Mouse (Mus musculus) midbrain, postnatal 0 days (tissue): ENCODE data around the gene Adamts17. TPM values are rescaled to one million over a fixed set of nuclear protein-coding genes. Genes with fewer than 3 reads are reported as not detected.

Experiments
- ATAC-seq: fragments of 200-750 bp; cut with Nextera tagmentation; 2 replicates; pipeline ENCODE4 v1.8.0; 2017; ENCODE audit warnings: moderate number of reproducible peaks, mild to moderate bottlenecking, moderate TSS enrichment, moderate library complexity; ENCODE audit not compliant: low FRiP score
- DNase-seq: peaks from one replicate; pipeline ENCODE4 v3.0.0-alpha.2; 2015; ENCODE audit warnings: low spot score
- H3K27ac ChIP-seq: fragments of 300-500 bp; sonication (generic); 2 replicates; pipeline ENCODE4 v1.5.1; 2014; ENCODE audit warnings: low read depth, mild to moderate bottlenecking, low read length, mixed read lengths
- H3K27me3 ChIP-seq: fragments of 300-500 bp; sonication (generic); 2 replicates; pipeline ENCODE4 v1.6.1; 2014; ENCODE audit warnings: low read length, control low read depth, mixed read lengths; ENCODE audit not compliant: insufficient read depth
- H3K36me3 ChIP-seq: fragments of 300-500 bp; sonication (generic); 2 replicates; pipeline ENCODE4 v1.6.1; 2014; ENCODE audit warnings: low read length, control low read depth, mixed read lengths; ENCODE audit not compliant: insufficient read depth
- H3K4me1 ChIP-seq: fragments of 300-500 bp; sonication (generic); 2 replicates; pipeline ENCODE4 v1.6.1; 2014; ENCODE audit warnings: mild to moderate bottlenecking, control low read depth, antibody characterized with exemption, low read length, mixed read lengths; ENCODE audit not compliant: insufficient read depth
- H3K4me2 ChIP-seq: fragments of 300-500 bp; sonication (generic); 2 replicates; pipeline ENCODE4 v1.6.1; 2014; ENCODE audit warnings: low read depth, mild to moderate bottlenecking, low read length, mixed read lengths; ENCODE audit not compliant: poor library complexity, severe bottlenecking
- H3K4me3 ChIP-seq: fragments of 300-500 bp; sonication (generic); 2 replicates; pipeline ENCODE4 v1.5.1; 2014; ENCODE audit warnings: low read depth, mild to moderate bottlenecking, low read length, moderate library complexity
- H3K9ac ChIP-seq: fragments of 300-500 bp; sonication (generic); replicated peaks from 2 replicates; pipeline ENCODE4 v1.6.1; 2014; ENCODE audit warnings: mild to moderate bottlenecking, low read length, moderate library complexity, mixed read lengths; ENCODE audit not compliant: poor library complexity, severe bottlenecking
- H3K9me3 ChIP-seq: fragments of 300-500 bp; sonication (generic); 2 replicates; pipeline ENCODE4 v1.6.1; 2016; ENCODE audit warnings: low read length, control low read depth
- CTCF ChIP-seq: IDR thresholded peaks from 2 replicates; pipeline ENCODE4 v1.5.1; 2016; ENCODE audit warnings: antibody characterized with exemption, mild to moderate bottlenecking
- WGBS: fragments of 180-500 bp; shearing (Covaris S2); extraction: QIAGEN DNeasy Blood & Tissue Kit; methylation state at CpG from one replicate; pipeline ENCODE4 v1.1.7; 2014; 5-methylcytosine and 5-hydroxymethylcytosine counted together
- polyA plus RNA-seq: library from polyadenylated mRNA; unstranded; fragments of >200 nt; fragmentation: Nextera tagmentation; extraction: Ambion mirVana; gene quantifications from 2 replicates; pipeline ENCODE4 v1.2.1, GENCODE M21; 2015
- total RNA-seq: library from RNA; depleted of rRNA; stranded (reverse); fragments of >200 nt; gene quantifications from 2 replicates; pipeline ENCODE4 v1.2.3, GENCODE M21; 2014

The Adamts17 gene
- total and polyA plus RNA-seq, 2 experiments from 2014 or later, result 3.2 to 13.0 TPM

DNA sequence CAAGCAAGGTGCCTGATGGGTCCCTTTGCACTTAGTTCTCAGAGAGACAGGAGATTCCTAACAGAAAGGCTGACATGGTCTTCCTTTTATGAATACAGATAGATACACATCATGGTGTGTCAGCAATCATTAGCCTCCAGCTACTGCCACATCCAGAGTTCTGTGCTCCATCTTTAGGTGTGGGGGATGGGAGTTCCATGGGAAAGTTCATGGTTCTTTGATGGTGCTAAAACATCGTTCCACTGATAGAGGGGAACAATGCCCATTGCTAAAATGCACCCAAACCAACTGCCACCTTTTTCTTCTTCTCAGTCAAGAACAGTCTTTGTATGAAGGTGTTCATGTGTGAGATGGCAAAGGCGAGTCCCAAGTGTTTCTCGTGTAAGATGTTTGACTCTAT, 215.3 kb downstream of the Adamts17 start:
- no peaks in the 10 kb centered on the region for H3K4me1 ChIP-seq
- no peak overlapping the region for H3K4me2 ChIP-seq
- ATAC-seq, result no peak
- TF ChIP-seq CTCF, result no peak
- H3K36me3 ChIP-seq, result no peaks in the 10 kb centered on the region
- no peaks in the 10 kb centered on the region for H3K9me3 ChIP-seq
- no peak for DNase-seq
- no peak overlapping the region for H3K9ac ChIP-seq
- no peak overlapping the region for H3K4me3 ChIP-seq
- no peak overlapping the region for H3K27ac ChIP-seq
- 91% methylated on average over 3 of the region's 3 CpGs for WGBS
- no peaks in the 10 kb centered on the region for H3K27me3 ChIP-seq

- WGBS, result 68% methylated on average over 3 of the region's 3 CpGs
Measured at GRCm38 (mm10) chr7:67055510-67055909, 216.0 kb downstream of the Adamts17 start.

GRCm38 (mm10) chr7:67061756-67062155, 222.2 kb downstream of the Adamts17 start:
- H3K9ac ChIP-seq, result no peak overlapping the region
- peak; percentile 62 for TF ChIP-seq CTCF
- 75% methylated on average over 9 of the region's 9 CpGs for WGBS

More at GRCm38 (mm10) chr7:67055510-67055909, 216.0 kb downstream of the Adamts17 start:
- no peaks in the 10 kb centered on the region for H3K27me3 ChIP-seq
- no peaks in the 10 kb centered on the region for H3K9me3 ChIP-seq
- no peaks in the 10 kb centered on the region for H3K36me3 ChIP-seq
- no peak for TF ChIP-seq CTCF
- no peak overlapping the region for H3K9ac ChIP-seq
- no peak overlapping the region for H3K27ac ChIP-seq
- H3K4me1 ChIP-seq, result no peaks in the 10 kb centered on the region
- H3K4me3 ChIP-seq, result no peak overlapping the region
- no peak; the same call in 1 of the 2 replicates for ATAC-seq
- H3K4me2 ChIP-seq, result no peak overlapping the region
- DNase-seq, result peak; percentile 85

GRCm38 (mm10) chr7:67062571-67062970, 223.0 kb downstream of the Adamts17 start:
- DNase-seq (no peak), ATAC-seq (no peak)
- Histone ChIP-seq H3K9ac (no peak overlapping the region), H3K9me3 (no peaks in the 10 kb centered on the region), H3K4me1 (no peaks in the 10 kb centered on the region), H3K4me3 (no peak overlapping the region), H3K4me2 (no peak overlapping the region), H3K27ac (no peak overlapping the region), H3K36me3 (no peaks in the 10 kb centered on the region), H3K27me3 (no peaks in the 10 kb centered on the region)
- 87% methylated on average over 2 of the region's 2 CpGs for WGBS
- no peak for TF ChIP-seq CTCF

More at GRCm38 (mm10) chr7:67061756-67062155, 222.2 kb downstream of the Adamts17 start:
- ATAC-seq (no peak), DNase-seq (peak; percentile 29)
- H3K4me3 ChIP-seq, result no peak overlapping the region
- no peaks in the 10 kb centered on the region for H3K9me3 ChIP-seq
- H3K27me3 ChIP-seq, result no peaks in the 10 kb centered on the region
- no peak overlapping the region for H3K27ac ChIP-seq
- H3K36me3 ChIP-seq, result no peaks in the 10 kb centered on the region
- no peak overlapping the region for H3K4me2 ChIP-seq
- no peaks in the 10 kb centered on the region for H3K4me1 ChIP-seq

GRCm38 (mm10) chr7:67064627-67065305, 225.2 kb downstream of the Adamts17 start:
- 83% methylated on average over 10 of the region's 10 CpGs for WGBS
- no peak for TF ChIP-seq CTCF
- H3K27ac ChIP-seq, result no peak overlapping the region
- ATAC-seq, result no peak
- no peak overlapping the region for H3K4me2 ChIP-seq
- no peaks in the 10 kb centered on the region for H3K27me3 ChIP-seq
- H3K4me1 ChIP-seq, result no peaks in the 10 kb centered on the region
- no peaks in the 10 kb centered on the region for H3K36me3 ChIP-seq
- DNase-seq, result no peak
- no peaks in the 10 kb centered on the region for H3K9me3 ChIP-seq
- no peak overlapping the region for H3K4me3 ChIP-seq
- H3K9ac ChIP-seq, result no peak overlapping the region

DNA sequence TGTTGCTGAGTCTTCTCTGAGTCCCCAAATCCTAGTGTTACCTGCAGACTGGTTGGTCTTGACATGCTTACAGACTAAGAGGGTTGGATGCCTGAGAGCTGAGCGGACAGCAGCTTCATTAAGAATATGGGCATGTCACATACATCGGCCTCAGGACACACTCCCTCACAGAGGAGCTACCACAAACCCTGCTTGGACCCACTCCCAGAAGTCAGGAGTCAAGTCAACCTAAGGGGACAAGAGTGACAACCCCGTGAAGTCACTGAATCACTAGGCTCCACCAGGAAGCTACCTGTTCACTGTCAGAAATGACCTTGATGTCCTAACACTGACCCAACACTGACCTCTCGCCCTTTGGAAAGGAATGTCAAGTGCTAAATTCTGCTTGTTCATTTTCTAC, 226.1 kb downstream of the Adamts17 start:
- Histone ChIP-seq H3K36me3 (no peaks in the 10 kb centered on the region), H3K4me1 (no peaks in the 10 kb centered on the region), H3K27me3 (no peaks in the 10 kb centered on the region), H3K27ac (no peak overlapping the region), H3K4me2 (no peak overlapping the region), H3K9ac (no peak overlapping the region), H3K4me3 (no peak overlapping the region), H3K9me3 (no peaks in the 10 kb centered on the region)
- DNase-seq (no peak), ATAC-seq (no peak)
- no peak for TF ChIP-seq CTCF
- WGBS, result 93% methylated on average over 4 of the region's 4 CpGs
